ENCODE assay signal across 8 mouse cellular contexts in the genomic region with DNA sequence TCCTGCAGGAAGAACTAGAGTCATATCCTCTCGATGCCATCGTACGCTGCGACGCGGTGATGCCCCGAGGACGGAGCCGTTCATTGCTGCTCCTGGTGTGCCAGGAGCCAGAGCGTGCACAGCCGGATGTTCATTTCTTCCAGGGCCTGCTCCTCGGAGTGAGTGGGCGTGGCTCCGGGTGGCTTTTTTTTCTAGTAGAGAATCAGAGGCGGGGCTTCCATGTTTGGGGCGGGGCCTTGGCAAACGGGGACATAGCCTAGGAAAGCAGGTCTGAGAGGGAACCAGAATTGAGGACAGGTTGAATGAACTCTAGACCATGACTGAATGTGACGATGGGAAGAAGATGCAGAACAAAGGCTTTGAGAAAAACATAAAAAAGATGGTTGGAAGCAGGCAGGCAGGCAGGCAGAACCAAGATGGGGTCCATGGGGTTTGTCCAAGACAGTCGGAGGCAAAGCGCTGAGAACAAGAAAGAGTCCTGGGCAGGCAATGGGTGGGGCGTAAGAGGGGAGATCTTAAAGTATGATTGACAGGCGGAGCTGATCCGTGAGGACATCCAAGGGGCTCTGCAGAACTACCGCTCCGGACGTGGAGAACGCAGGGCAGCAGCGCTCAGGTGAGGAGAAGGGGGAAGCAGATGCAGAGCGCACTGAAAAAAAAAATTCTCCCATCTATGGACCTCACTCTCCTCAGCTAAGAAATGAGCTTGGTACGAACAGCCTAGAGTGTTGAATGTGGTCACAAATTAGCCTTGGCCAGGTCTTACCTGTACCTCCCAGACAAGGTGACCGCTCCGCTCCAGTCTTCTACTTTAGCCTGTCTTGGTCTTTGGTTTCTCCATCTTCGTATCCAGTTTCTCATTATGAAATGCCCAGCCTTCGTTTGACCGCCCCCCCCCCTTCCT. TPM values are rescaled to one million over a fixed set of nuclear protein-coding genes. Genes with fewer than 3 reads are reported as not detected.
A peak's percentile ranks its signal among the peaks of the same experiment; 100 is the strongest.
DNase-seq lines count a peak whose midpoint lies in the region; ATAC-seq and TF ChIP-seq lines count a peak whose summit lies in the region.

No protein-coding gene starts in this region.

- peak overlapping the region; percentile 33 for H3K9ac ChIP-seq in heart, adult 2 months (ENCODE audit: low read depth, low read length)
- peak overlapping the region; percentile 18; the same call in 1 of the 2 replicates for H3K9ac ChIP-seq in intestine, postnatal 0 days (ENCODE audit: low read depth, low read length)
- peak overlapping the region; percentile 39 for H3K9ac ChIP-seq in limb, embryonic 14.5 days (ENCODE audit: low read depth, low read length, severe bottlenecking)
- H3K9ac ChIP-seq in midbrain, embryonic 13.5 days (replicated peaks) = peak overlapping the region; percentile 65

- H3K4me2 ChIP-seq in intestine, postnatal 0 days (replicated peaks; ENCODE audit: low read depth) = peak overlapping the region; percentile 77
- H3K4me2 ChIP-seq in limb, embryonic 14.5 days (replicated peaks; ENCODE audit: low read depth, low read length, severe bottlenecking) = peak overlapping the region; percentile 74
- H3K4me2 ChIP-seq in midbrain, embryonic 13.5 days (replicated peaks) = peak overlapping the region; percentile 65

- WGBS in heart, adult 2 months = 7% methylated on average over 35 of the region's 35 CpGs
- 3% methylated on average over 35 of the region's 35 CpGs for WGBS in intestine, postnatal 0 days
- 2% methylated on average over 35 of the region's 35 CpGs for WGBS in limb, embryonic 14.5 days
- 3% methylated on average over 35 of the region's 35 CpGs for WGBS in midbrain, embryonic 13.5 days

- H3K4me1 ChIP-seq in heart, adult 2 months (ENCODE audit: control insufficient read depth, insufficient read depth, low read length) = 0 out of 2 replicates have a peak, but pooled peaks cover 3% of the 10 kb centered on the region
- H3K4me1 ChIP-seq in intestine, postnatal 0 days (replicated peaks; ENCODE audit: control insufficient read depth, insufficient read depth, low read length) = no peaks in the 10 kb centered on the region
- H3K4me1 ChIP-seq in limb, embryonic 14.5 days (ENCODE audit: control insufficient read depth, insufficient read depth, low read length) = peaks cover 6% of the 10 kb centered on the region; the same call in 1 of the 2 replicates
- H3K4me1 ChIP-seq in midbrain, embryonic 13.5 days (replicated peaks) = peaks cover 15% of the 10 kb centered on the region
- peaks cover 10% of the 10 kb centered on the region; the same call in 1 of the 2 replicates for H3K4me1 ChIP-seq in testis, adult 2 months (ENCODE audit: control insufficient read depth, insufficient read depth, low read length)

- intact Hi-C loops in heart, adult 2 months (cut with DNase I) = loop anchor here (2.0 kb wide), 3 partner anchors 40 to 368 kb away; no protein-coding TSS in a partner anchor

- peak; percentile 59 for DNase-seq in layer of hippocampus, adult 11-12 months (ENCODE audit: low spot score)
- DNase-seq in layer of hippocampus, adult 9-10 months (ENCODE audit: low spot score) = no peak
- DNase-seq in embryo, embryonic 10.5 days (ENCODE audit: low spot score) = peak; percentile 84
- peak; percentile 70 to 74 for DNase-seq in heart, adult 2 months
- DNase-seq in limb, embryonic 14.5 days (ENCODE audit: low spot score) = peak; percentile 49

- H3K27me3 ChIP-seq in heart, adult 2 months (ENCODE audit: control insufficient read depth, insufficient read depth, low read length) = no peaks in the 10 kb centered on the region
- 0 out of 2 replicates have a peak, but pooled peaks cover 7% of the 10 kb centered on the region for H3K27me3 ChIP-seq in intestine, postnatal 0 days (replicated peaks; ENCODE audit: control insufficient read depth, insufficient read depth, low read length)
- peaks cover 40% of the 10 kb centered on the region for H3K27me3 ChIP-seq in limb, embryonic 14.5 days (ENCODE audit: control insufficient read depth, insufficient read depth, low read length)
- H3K27me3 ChIP-seq in midbrain, embryonic 13.5 days = peaks cover 48% of the 10 kb centered on the region
- H3K27me3 ChIP-seq in testis, adult 2 months (ENCODE audit: control insufficient read depth, insufficient read depth, low read length) = no peaks in the 10 kb centered on the region

- H3K36me3 ChIP-seq in heart, adult 2 months (ENCODE audit: control insufficient read depth, insufficient read depth, low read length) = no peaks in the 10 kb centered on the region
- no peaks in the 10 kb centered on the region for H3K36me3 ChIP-seq in intestine, postnatal 0 days (ENCODE audit: control insufficient read depth, insufficient read depth)
- no peaks in the 10 kb centered on the region for H3K36me3 ChIP-seq in limb, embryonic 14.5 days (ENCODE audit: control insufficient read depth, insufficient read depth, low read length)
- H3K36me3 ChIP-seq in midbrain, embryonic 13.5 days = no peaks in the 10 kb centered on the region
- no peaks in the 10 kb centered on the region for H3K36me3 ChIP-seq in testis, adult 2 months (ENCODE audit: control insufficient read depth, insufficient read depth, low read length)

- no peaks in the 10 kb centered on the region for H3K9me3 ChIP-seq in intestine, postnatal 0 days (ENCODE audit: control insufficient read depth)
- no peaks in the 10 kb centered on the region for H3K9me3 ChIP-seq in limb, embryonic 14.5 days (ENCODE audit: control insufficient read depth, low read length)
- H3K9me3 ChIP-seq in midbrain, embryonic 13.5 days = no peaks in the 10 kb centered on the region

- 0 out of 2 replicates have a peak overlapping the region, but pooled peaks have one; percentile 10 for H3K27ac ChIP-seq in heart, adult 2 months
- H3K27ac ChIP-seq in intestine, postnatal 0 days (ENCODE audit: low read depth, low read length) = no peak overlapping the region
- no peak overlapping the region for H3K27ac ChIP-seq in limb, embryonic 14.5 days (replicated peaks; ENCODE audit: low read depth, low read length)
- no peak overlapping the region for H3K27ac ChIP-seq in midbrain, embryonic 13.5 days
- H3K27ac ChIP-seq in testis, adult 2 months (ENCODE audit: control insufficient read depth, insufficient read depth, low read depth, low read length) = no peak overlapping the region

- H3K79me2 ChIP-seq in heart, adult 2 months (replicated peaks; ENCODE audit: control insufficient read depth, insufficient read depth, low read length) = no peaks in the 10 kb centered on the region

- peak; percentile 60 for ATAC-seq in intestine, postnatal 0 days
- ATAC-seq in limb, embryonic 14.5 days (ENCODE audit: low FRiP score, low read depth) = 0 out of 2 replicates have a peak, but pooled peaks have one; percentile 35
- peak; percentile 72 for ATAC-seq in midbrain, embryonic 13.5 days

- no peak for TF ChIP-seq EP300 in heart, adult 2 months (IDR thresholded peaks at IDR 0.05; ENCODE audit: insufficient read depth, low read depth, low read length)

- TF ChIP-seq POLR2A in heart, adult 2 months (IDR thresholded peaks at IDR 0.05; ENCODE audit: insufficient read depth, low read depth, low read length) = no peak
- no peak for TF ChIP-seq POLR2A in limb, embryonic 14.5 days (IDR thresholded peaks at IDR 0.05; ENCODE audit: borderline replicate concordance, extremely low read depth, insufficient read depth, insufficient read length)
- TF ChIP-seq POLR2A in testis, adult 2 months (IDR thresholded peaks at IDR 0.05; ENCODE audit: control insufficient read depth, low read depth, low read length) = no peak

- H3K4me3 ChIP-seq in heart, adult 2 months = peak overlapping the region; percentile 53
- H3K4me3 ChIP-seq in intestine, postnatal 0 days (ENCODE audit: low read depth, low read length) = peak overlapping the region; percentile 46
- peak overlapping the region; percentile 39 for H3K4me3 ChIP-seq in limb, embryonic 14.5 days (replicated peaks; ENCODE audit: low read length)
- H3K4me3 ChIP-seq in midbrain, embryonic 13.5 days (replicated peaks) = peak overlapping the region; percentile 44
- peak overlapping the region; percentile 54 for H3K4me3 ChIP-seq in testis, adult 2 months (ENCODE audit: control insufficient read depth, low read depth, low read length)

- no peak for TF ChIP-seq CTCF in heart, adult 2 months (IDR thresholded peaks at IDR 0.05)
- no peak for TF ChIP-seq CTCF in intestine, postnatal 0 days (IDR thresholded peaks at IDR 0.05; ENCODE audit: low read depth)
- no peak for TF ChIP-seq CTCF in testis, adult 2 months (IDR thresholded peaks at IDR 0.05; ENCODE audit: control insufficient read depth, insufficient read depth, insufficient replicate concordance, low read depth, low read length)

RNA-seq across cellular contexts. Expression of a gene that starts 10.1 kb away (rescaled TPM):
- total RNA-seq in heart, adult 2 months (2021) = 1 to 10 TPM; 3.3 to 3.5 TPM
- 0.74 and 0.82 TPM in 2 replicates for polyA plus RNA-seq in heart, adult 2 months (2012; rRNA removed)
- 1.1 and 1.7 TPM in 2 replicates for polyA plus RNA-seq in intestine, postnatal 0 days (2015; fragmentation: Nextera tagmentation; extraction: Ambion mirVana)
- polyA plus RNA-seq in limb, embryonic 14.5 days (2012; rRNA removed) = 6.9 and 10.0 TPM in 2 replicates
- polyA plus RNA-seq in limb, embryonic 14.5 days (2014; fragmentation: Nextera tagmentation; extraction: Ambion mirVana) = 1.9 and 6.5 TPM in 2 replicates
- 5.5 and 8.2 TPM in 2 replicates for polyA plus RNA-seq in midbrain, embryonic 13.5 days (2015; fragmentation: Nextera tagmentation; extraction: Ambion mirVana)
- polyA plus RNA-seq in testis, adult 2 months (2012; rRNA removed) = 0.10 and 1.3 TPM in 2 replicates

RNA-seq across cellular contexts. Expression of a gene that starts 25.1 kb away (rescaled TPM):
- total RNA-seq in heart, adult 2 months (2021) = 10 to 100 TPM; 31.0 to 34.1 TPM
- 25.1 and 42.5 TPM in 2 replicates for polyA plus RNA-seq in heart, adult 2 months (2012; rRNA removed)
- polyA plus RNA-seq in intestine, postnatal 0 days (2015; fragmentation: Nextera tagmentation; extraction: Ambion mirVana) = 11.0 and 11.4 TPM in 2 replicates
- polyA plus RNA-seq in limb, embryonic 14.5 days (2012; rRNA removed) = 21.2 and 23.5 TPM in 2 replicates
- polyA plus RNA-seq in limb, embryonic 14.5 days (2014; fragmentation: Nextera tagmentation; extraction: Ambion mirVana) = 23.9 and 25.2 TPM in 2 replicates
- 37.9 and 41.6 TPM in 2 replicates for polyA plus RNA-seq in midbrain, embryonic 13.5 days (2015; fragmentation: Nextera tagmentation; extraction: Ambion mirVana)
- 2.5 and 4.0 TPM in 2 replicates for polyA plus RNA-seq in testis, adult 2 months (2012; rRNA removed)

RNA-seq across cellular contexts. Expression of a gene that starts 31.0 kb away (rescaled TPM):
- 10 to 100 TPM; 62.4 to 67.1 TPM for total RNA-seq in heart, adult 2 months (2021)
- 47.0 and 53.2 TPM in 2 replicates for polyA plus RNA-seq in heart, adult 2 months (2012; rRNA removed)
- polyA plus RNA-seq in intestine, postnatal 0 days (2015; fragmentation: Nextera tagmentation; extraction: Ambion mirVana) = 33.6 and 33.9 TPM in 2 replicates
- polyA plus RNA-seq in limb, embryonic 14.5 days (2012; rRNA removed) = 89.6 and 103 TPM in 2 replicates
- polyA plus RNA-seq in limb, embryonic 14.5 days (2014; fragmentation: Nextera tagmentation; extraction: Ambion mirVana) = 59.1 and 68.6 TPM in 2 replicates
- polyA plus RNA-seq in midbrain, embryonic 13.5 days (2015; fragmentation: Nextera tagmentation; extraction: Ambion mirVana) = 34.9 and 51.9 TPM in 2 replicates
- 48.5 and 51.6 TPM in 2 replicates for polyA plus RNA-seq in testis, adult 2 months (2012; rRNA removed)

RNA-seq across cellular contexts. Expression of a gene that starts 45.7 kb away (rescaled TPM):
- total RNA-seq in heart, adult 2 months (2021) = 10 to 100 TPM; 15.6 to 19.7 TPM
- 9.2 and 12.1 TPM in 2 replicates for polyA plus RNA-seq in heart, adult 2 months (2012; rRNA removed)
- 20.1 and 24.3 TPM in 2 replicates for polyA plus RNA-seq in intestine, postnatal 0 days (2015; fragmentation: Nextera tagmentation; extraction: Ambion mirVana)
- 99.8 and 238 TPM in 2 replicates for polyA plus RNA-seq in limb, embryonic 14.5 days (2012; rRNA removed)
- polyA plus RNA-seq in limb, embryonic 14.5 days (2014; fragmentation: Nextera tagmentation; extraction: Ambion mirVana) = 241 and 300 TPM in 2 replicates
- 5.4 and 6.3 TPM in 2 replicates for polyA plus RNA-seq in midbrain, embryonic 13.5 days (2015; fragmentation: Nextera tagmentation; extraction: Ambion mirVana)
- 0.62 and 0.77 TPM in 2 replicates for polyA plus RNA-seq in testis, adult 2 months (2012; rRNA removed)

RNA-seq across cellular contexts. Expression of a gene that starts 53.5 kb away (rescaled TPM):
- total RNA-seq in heart, adult 2 months (2021) = over 10,000 TPM in 1 of 2 experiments, 1,000 to 10,000 TPM in 1; 9,834 to 11,008 TPM
- 13,898 and 21,553 TPM in 2 replicates for polyA plus RNA-seq in heart, adult 2 months (2012; rRNA removed)
- polyA plus RNA-seq in intestine, postnatal 0 days (2015; fragmentation: Nextera tagmentation; extraction: Ambion mirVana) = 1.1 TPM in 2 replicates
- polyA plus RNA-seq in limb, embryonic 14.5 days (2012; rRNA removed) = 10.6 and 11.1 TPM in 2 replicates
- 2.8 and 2.9 TPM in 2 replicates for polyA plus RNA-seq in limb, embryonic 14.5 days (2014; fragmentation: Nextera tagmentation; extraction: Ambion mirVana)
- 1.4 and 2.3 TPM in 2 replicates for polyA plus RNA-seq in midbrain, embryonic 13.5 days (2015; fragmentation: Nextera tagmentation; extraction: Ambion mirVana)
- 59.3 TPM in 2 replicates for polyA plus RNA-seq in testis, adult 2 months (2012; rRNA removed)
